Mouse (Mus musculus) lung, postnatal 0 days (tissue): ENCODE measurements around the gene Ppara.

Source experiments
- CTCF ChIP-seq: IDR thresholded peaks from 2 replicates; pipeline ENCODE4 v1.5.1; 2016; ENCODE audit warnings: antibody characterized with exemption, mild to moderate bottlenecking
- EP300 ChIP-seq: IDR thresholded peaks from 2 replicates; pipeline ENCODE4 v1.6.1; 2016; ENCODE audit warnings: antibody characterized with exemption, mild to moderate bottlenecking, control low read depth

GRCm38 (mm10) chr15:85719017-85719416 lies 15.8 kb upstream of the Ppara start:
- TF ChIP-seq EP300 (no peak), CTCF (no peak)
